Mouse (Mus musculus): ENCODE data around the gene Tmem104. TPM values are rescaled to one million over a fixed set of nuclear protein-coding genes. Genes with fewer than 3 reads are reported as not detected.
A peak's percentile ranks its signal among the peaks of the same experiment; 100 is the strongest.

Gene Tmem104
- polyA plus RNA-seq, 1 experiment from 2014 or later, result 8.4 TPM

DNA sequence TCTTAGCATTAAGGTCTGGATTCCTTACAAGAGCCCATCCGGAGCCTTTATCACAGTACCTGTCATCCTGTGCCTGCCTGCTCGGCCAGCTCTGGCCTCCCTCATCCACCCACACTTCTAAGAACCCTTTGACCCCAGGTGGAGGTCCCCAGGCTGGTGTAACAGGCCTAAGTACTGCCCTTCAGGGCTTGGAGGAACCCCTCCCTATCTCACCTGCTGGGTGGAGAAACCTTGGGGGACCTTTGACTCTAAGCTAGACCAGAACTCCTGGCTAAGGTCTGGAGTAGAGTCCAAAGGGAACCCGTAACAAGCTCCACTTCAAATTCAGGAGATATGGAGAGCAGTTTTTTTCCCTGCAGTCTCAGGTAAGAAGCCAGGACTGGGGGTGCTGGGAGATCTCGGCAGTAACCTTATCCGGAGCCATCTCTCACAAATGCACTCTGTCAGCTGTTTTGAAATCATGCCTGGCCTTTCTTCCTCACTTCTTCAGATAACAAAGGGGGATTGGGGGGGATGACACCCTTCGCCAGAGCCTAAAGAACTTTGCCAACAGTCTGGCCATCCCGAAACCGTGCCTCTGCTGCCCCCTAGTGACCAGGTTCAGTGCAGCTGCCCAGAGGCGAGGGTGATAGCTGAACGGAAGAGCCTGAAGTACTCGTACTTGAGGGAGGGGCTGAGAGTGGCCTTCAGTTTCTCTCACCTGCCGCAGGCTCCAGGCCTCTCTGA is 5.2 kb upstream of the Tmem104 start:
- Histone ChIP-seq H3K36me3 (no peaks in the 10 kb centered on the region), H3K4me3 (no peak overlapping the region), H3K27ac (ENCODE audit: poor library complexity, severe bottlenecking) (no peak overlapping the region), H3K4me1 (replicated peaks) (peaks cover 11% of the 10 kb centered on the region; the same call in 1 of the 2 replicates), H3K9me3 (replicated peaks) (no peaks in the 10 kb centered on the region), H3K4me2 (no peak overlapping the region), H3K9ac (no peak overlapping the region), H3K27me3 (replicated peaks) (no peaks in the 10 kb centered on the region; the same call in 1 of the 2 replicates)
- 16% methylated on average over 12 of the region's 12 CpGs for WGBS
- ATAC-seq (ENCODE audit: insufficient number of reproducible peaks, low FRiP score), result no peak

DNA sequence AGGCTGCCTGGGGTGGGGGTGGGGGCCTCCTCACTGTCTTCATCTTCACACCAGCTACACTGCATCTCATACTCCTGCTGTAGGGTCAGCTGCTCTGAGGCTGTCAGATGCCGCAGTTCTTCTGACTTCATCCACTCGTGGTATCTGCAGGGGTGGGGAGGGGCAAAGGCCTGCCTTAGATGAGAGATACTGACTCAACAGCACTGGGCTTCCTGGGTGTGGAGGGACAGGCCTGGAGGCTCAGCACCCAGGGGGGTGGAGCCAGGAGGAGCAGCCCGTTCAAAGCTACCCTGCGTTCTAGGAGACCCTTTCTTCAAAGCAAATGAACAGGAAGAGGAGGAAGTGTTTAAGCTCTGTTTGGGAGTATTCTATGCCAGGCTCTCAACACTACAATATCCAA is 2.3 kb upstream of the Tmem104 start:
- Histone ChIP-seq H3K36me3 (peaks cover 7% of the 10 kb centered on the region), H3K4me3 (no peak overlapping the region), H3K4me1 (replicated peaks) (peaks cover 12% of the 10 kb centered on the region), H3K27ac (ENCODE audit: poor library complexity, severe bottlenecking) (no peak overlapping the region), H3K9ac (no peak overlapping the region), H3K4me2 (no peak overlapping the region), H3K9me3 (replicated peaks) (no peaks in the 10 kb centered on the region), H3K27me3 (replicated peaks) (no peaks in the 10 kb centered on the region)
- 26% methylated on average over 4 of the region's 4 CpGs for WGBS
- ATAC-seq (ENCODE audit: insufficient number of reproducible peaks, low FRiP score), result no peak

DNA sequence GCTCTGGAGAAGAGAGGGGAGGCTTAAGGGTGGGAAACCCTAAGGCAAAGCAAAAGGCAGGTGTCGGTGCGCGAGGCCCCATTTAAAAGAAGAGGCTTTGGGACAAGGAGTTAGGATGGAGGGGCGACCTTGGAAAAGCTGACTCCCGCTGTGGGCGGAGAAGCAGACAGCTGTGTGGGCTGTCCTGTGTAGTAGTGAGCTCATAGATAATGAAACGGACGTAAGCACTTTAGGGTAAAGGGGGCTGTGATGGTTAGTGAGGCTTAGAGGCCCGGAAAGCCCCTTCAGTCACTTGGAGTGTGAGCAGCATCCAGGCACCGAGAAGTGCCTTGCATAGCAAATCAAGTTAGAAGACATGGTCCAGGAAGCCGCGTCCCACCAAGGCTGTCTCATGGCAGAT is 406 bp downstream of the Tmem104 start, which contains the start of gene Nat9:
Nat9 (minus strand) TSS at position 167 of the 400 bp plus-strand sequence.
- H3K4me1 ChIP-seq (replicated peaks), result peaks cover 17% of the 10 kb centered on the region
- ATAC-seq (ENCODE audit: insufficient number of reproducible peaks, low FRiP score), result no peak
- H3K27ac ChIP-seq (ENCODE audit: poor library complexity, severe bottlenecking), result peak within 1 kb of the TSS; percentile 74
- H3K4me3 ChIP-seq, result peak within 1 kb of the TSS; percentile 79
- WGBS, result 6% methylated on average over 12 of the region's 12 CpGs
- peaks cover 20% of the 10 kb centered on the region for H3K36me3 ChIP-seq
- no peaks in the 10 kb centered on the region for H3K27me3 ChIP-seq (replicated peaks)
- peak within 1 kb of the TSS; percentile 87 for H3K9ac ChIP-seq
- H3K4me2 ChIP-seq, result peak within 1 kb of the TSS; percentile 97
- H3K9me3 ChIP-seq (replicated peaks), result no peaks in the 10 kb centered on the region

DNA sequence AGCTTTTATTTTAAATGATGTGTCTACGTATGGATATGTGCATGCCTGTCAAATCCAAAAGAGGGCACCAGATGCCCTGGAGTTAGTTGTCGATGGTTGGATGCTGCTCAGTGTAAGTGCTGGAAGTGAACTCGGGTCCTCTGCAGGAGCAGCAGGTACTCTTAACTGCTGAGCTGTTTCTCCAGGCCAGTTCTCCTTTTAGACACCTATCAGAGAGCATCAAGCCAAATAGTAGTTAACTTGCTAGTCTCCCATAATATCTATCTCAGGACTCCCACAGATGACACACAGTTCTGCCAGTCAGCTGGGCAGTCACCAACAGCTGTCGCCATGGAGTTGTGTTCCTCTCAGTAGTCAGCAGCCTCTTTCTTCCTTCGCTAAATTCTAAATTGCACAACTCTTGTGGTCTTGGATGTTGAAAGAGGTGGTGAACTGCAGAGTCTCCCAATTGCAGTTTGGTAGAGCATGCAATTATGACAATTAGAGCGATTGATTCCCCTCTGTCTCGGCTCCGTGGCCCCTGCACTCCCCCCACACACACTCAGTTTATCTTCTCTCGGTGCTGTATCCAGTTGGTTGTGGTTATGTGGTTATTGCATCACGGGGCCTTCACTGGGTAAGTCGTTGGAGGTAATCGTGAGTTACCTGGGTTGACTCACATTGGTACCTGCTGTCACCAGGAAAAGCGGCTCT is 1.4 kb downstream of the Tmem104 start:
- no peak for ATAC-seq (ENCODE audit: insufficient number of reproducible peaks, low FRiP score)
- no peak overlapping the region for H3K27ac ChIP-seq (ENCODE audit: poor library complexity, severe bottlenecking)
- no peak overlapping the region for H3K4me3 ChIP-seq
- H3K4me1 ChIP-seq (replicated peaks), result peaks cover 17% of the 10 kb centered on the region
- WGBS, result 82% methylated on average over 13 of the region's 13 CpGs
- no peak overlapping the region for H3K9ac ChIP-seq
- no peaks in the 10 kb centered on the region for H3K27me3 ChIP-seq (replicated peaks)
- no peak overlapping the region for H3K4me2 ChIP-seq
- H3K36me3 ChIP-seq, result peaks cover 20% of the 10 kb centered on the region
- no peaks in the 10 kb centered on the region for H3K9me3 ChIP-seq (replicated peaks)

DNA sequence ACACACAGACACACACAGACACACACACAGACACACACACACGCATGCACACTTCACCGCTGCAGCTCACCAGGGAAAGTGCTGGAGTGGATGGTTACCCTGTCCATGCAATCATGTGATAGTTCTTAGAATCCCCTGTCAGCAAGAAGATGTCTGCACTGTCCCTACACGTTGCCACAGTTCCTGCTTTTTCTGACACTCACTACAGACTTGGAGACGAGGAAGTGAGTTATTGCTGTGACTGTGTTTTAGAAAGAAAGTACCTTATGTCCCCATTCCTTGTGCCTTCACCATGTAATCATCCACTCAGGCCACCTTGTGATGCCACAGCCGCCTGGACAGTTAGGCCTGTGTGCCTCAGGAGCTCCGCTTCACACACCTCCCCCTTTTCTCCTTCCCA is 2.0 kb downstream of the Tmem104 start:
- no peaks in the 10 kb centered on the region for H3K27me3 ChIP-seq (replicated peaks)
- H3K9ac ChIP-seq, result no peak overlapping the region
- no peaks in the 10 kb centered on the region for H3K9me3 ChIP-seq (replicated peaks)
- H3K36me3 ChIP-seq, result peaks cover 20% of the 10 kb centered on the region
- H3K27ac ChIP-seq (ENCODE audit: poor library complexity, severe bottlenecking), result no peak overlapping the region
- 86% methylated on average over 6 of the region's 6 CpGs for WGBS
- no peak overlapping the region for H3K4me2 ChIP-seq
- no peak overlapping the region for H3K4me3 ChIP-seq
- peaks cover 17% of the 10 kb centered on the region for H3K4me1 ChIP-seq (replicated peaks)
- no peak for ATAC-seq (ENCODE audit: insufficient number of reproducible peaks, low FRiP score)

DNA sequence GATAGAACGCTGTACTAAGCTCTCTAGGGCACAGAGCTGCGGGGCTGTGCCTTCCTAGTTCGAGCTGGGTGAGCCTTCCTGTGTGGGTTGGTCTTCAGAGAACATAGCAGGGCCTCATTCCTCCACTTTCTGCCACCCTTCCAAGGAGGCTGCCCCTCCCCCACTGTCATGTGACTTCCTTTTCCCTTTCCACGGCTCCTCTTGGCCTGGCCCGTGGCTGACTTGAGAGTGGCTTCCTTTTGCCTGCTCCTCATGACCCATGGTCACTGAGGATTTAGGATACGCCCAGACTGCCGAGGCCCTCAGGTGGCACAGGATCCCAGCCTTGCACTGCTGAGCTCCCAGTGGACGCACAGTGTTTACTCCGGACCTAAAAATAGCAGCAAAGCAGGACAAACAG is 4.9 kb downstream of the Tmem104 start:
- H3K36me3 ChIP-seq, result peaks cover 20% of the 10 kb centered on the region
- H3K9me3 ChIP-seq (replicated peaks), result no peaks in the 10 kb centered on the region
- 0 out of 2 replicates have a peak, but pooled peaks have one; percentile 15 for ATAC-seq (ENCODE audit: insufficient number of reproducible peaks, low FRiP score)
- no peak overlapping the region for H3K27ac ChIP-seq (ENCODE audit: poor library complexity, severe bottlenecking)
- no peaks in the 10 kb centered on the region for H3K27me3 ChIP-seq (replicated peaks)
- no peak overlapping the region for H3K9ac ChIP-seq
- 32% methylated on average over 9 of the region's 9 CpGs for WGBS
- H3K4me2 ChIP-seq, result no peak overlapping the region; the same call in 1 of the 2 replicates
- no peak overlapping the region for H3K4me3 ChIP-seq
- H3K4me1 ChIP-seq (replicated peaks), result peaks cover 24% of the 10 kb centered on the region

DNA sequence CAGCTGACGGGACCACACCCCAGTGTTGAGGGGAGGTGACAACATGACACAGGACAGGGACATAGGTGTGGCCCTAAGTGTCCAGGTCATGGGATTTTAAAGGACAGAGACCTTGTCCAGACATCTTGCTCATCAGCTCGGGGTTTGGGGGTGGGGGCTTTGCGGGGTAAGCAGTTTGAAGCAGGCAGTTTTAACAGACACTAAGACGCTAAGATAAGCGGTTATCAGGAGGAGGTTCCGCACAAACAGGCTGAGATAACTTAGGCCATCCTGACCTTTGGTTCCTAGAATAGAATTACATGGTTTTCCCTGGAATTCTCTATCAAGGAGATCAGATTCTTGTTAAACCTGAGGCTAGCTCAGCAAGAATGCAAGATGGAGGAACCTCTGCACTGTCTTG is 7.4 kb downstream of the Tmem104 start:
- peaks cover 22% of the 10 kb centered on the region; the same call in 1 of the 2 replicates for H3K36me3 ChIP-seq
- WGBS, result 39% methylated on average over 6 of the region's 6 CpGs
- no peaks in the 10 kb centered on the region for H3K27me3 ChIP-seq (replicated peaks)
- H3K4me3 ChIP-seq, result no peak overlapping the region
- no peak overlapping the region for H3K4me2 ChIP-seq
- no peak overlapping the region for H3K9ac ChIP-seq
- H3K4me1 ChIP-seq (replicated peaks), result peaks cover 17% of the 10 kb centered on the region
- H3K9me3 ChIP-seq (replicated peaks), result no peaks in the 10 kb centered on the region
- no peak for ATAC-seq (ENCODE audit: insufficient number of reproducible peaks, low FRiP score)
- H3K27ac ChIP-seq (ENCODE audit: poor library complexity, severe bottlenecking), result no peak overlapping the region

DNA sequence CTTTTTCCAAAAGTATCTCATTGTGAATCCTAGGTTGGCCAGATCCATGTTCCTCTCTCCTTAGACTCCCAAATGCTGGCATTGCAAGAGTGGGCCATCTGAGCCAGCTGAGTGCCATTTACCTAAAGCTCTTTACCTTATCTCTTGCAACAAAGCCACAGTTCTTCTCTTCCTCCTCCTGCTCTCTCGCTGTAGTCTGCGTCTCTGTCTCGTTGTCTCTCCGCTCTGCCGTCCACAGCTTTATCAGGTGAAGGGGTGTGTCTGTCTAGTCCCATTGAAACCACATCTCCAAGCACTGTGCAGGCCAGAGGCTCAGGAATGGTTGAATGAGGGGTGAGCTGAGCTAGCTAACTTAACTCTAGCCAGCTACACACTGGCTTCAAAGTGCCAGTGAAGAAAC is 8.6 kb downstream of the Tmem104 start:
- H3K4me3 ChIP-seq, result no peak overlapping the region
- H3K4me2 ChIP-seq, result no peak overlapping the region
- H3K27ac ChIP-seq (ENCODE audit: poor library complexity, severe bottlenecking), result no peak overlapping the region
- H3K36me3 ChIP-seq, result peaks cover 22% of the 10 kb centered on the region; the same call in 1 of the 2 replicates
- no peak for ATAC-seq (ENCODE audit: insufficient number of reproducible peaks, low FRiP score)
- no peaks in the 10 kb centered on the region for H3K27me3 ChIP-seq (replicated peaks)
- no peaks in the 10 kb centered on the region for H3K9me3 ChIP-seq (replicated peaks)
- peaks cover 17% of the 10 kb centered on the region for H3K4me1 ChIP-seq (replicated peaks)
- H3K9ac ChIP-seq, result no peak overlapping the region
- WGBS, result 8% methylated on average over 5 of the region's 5 CpGs

DNA sequence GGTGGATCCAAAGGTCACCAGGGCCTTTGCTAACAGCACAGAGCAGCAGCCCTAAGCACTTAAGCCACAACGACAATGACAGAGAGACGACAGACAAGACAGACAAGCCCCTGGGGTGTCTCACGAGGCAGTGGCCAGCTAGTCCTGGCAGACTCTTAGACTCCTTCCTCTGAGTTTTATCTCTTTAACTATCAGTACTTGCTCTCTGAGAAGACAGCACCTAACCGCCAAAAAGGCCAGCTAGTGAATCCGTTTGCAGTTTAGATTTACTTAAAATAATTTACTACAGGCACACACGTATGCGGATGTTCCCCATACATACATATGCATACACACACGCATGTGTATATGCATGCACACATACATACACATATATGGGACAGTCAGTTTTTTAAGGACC is 10.3 kb downstream of the Tmem104 start:
- H3K4me1 ChIP-seq (replicated peaks), result peaks cover 12% of the 10 kb centered on the region
- H3K9me3 ChIP-seq (replicated peaks), result no peaks in the 10 kb centered on the region
- no peak overlapping the region for H3K4me2 ChIP-seq
- H3K9ac ChIP-seq, result no peak overlapping the region
- ATAC-seq (ENCODE audit: insufficient number of reproducible peaks, low FRiP score), result no peak
- peaks cover 28% of the 10 kb centered on the region; the same call in 1 of the 2 replicates for H3K36me3 ChIP-seq
- no peak overlapping the region for H3K27ac ChIP-seq (ENCODE audit: poor library complexity, severe bottlenecking)
- WGBS, result 52% methylated on average over 8 of the region's 8 CpGs
- H3K4me3 ChIP-seq, result no peak overlapping the region
- H3K27me3 ChIP-seq (replicated peaks), result no peaks in the 10 kb centered on the region

DNA sequence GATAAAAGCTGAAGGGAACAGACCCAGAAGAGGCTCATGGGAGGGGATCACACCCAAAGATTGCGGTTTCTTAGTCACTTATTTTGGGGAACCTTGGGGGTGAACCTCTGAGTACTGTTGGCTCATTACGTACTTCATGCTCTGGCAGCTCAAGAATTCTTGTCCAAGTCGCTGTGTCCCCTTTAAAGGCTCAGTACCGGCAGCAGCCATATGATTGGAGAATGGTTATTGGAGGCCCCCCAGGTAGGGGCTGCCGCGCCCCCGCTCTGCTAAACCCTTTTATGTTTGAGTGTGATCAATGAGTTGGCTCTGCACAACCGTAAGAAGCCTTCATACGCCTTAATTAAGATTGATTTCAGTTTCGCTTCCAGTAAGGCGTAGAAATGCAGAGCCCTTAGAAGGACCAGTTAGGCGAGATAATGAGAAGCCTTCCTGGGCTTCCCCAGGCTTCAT is 11.7 kb downstream of the Tmem104 start:
- Histone ChIP-seq H3K36me3 (peaks cover 28% of the 10 kb centered on the region; the same call in 1 of the 2 replicates), H3K27me3 (replicated peaks) (no peaks in the 10 kb centered on the region), H3K4me3 (no peak overlapping the region), H3K9ac (no peak overlapping the region), H3K4me1 (replicated peaks) (peaks cover 12% of the 10 kb centered on the region), H3K4me2 (no peak overlapping the region), H3K27ac (ENCODE audit: poor library complexity, severe bottlenecking) (no peak overlapping the region), H3K9me3 (replicated peaks) (no peaks in the 10 kb centered on the region)
- ATAC-seq (ENCODE audit: insufficient number of reproducible peaks, low FRiP score), result no peak
- WGBS, result 62% methylated on average over 12 of the region's 12 CpGs

DNA sequence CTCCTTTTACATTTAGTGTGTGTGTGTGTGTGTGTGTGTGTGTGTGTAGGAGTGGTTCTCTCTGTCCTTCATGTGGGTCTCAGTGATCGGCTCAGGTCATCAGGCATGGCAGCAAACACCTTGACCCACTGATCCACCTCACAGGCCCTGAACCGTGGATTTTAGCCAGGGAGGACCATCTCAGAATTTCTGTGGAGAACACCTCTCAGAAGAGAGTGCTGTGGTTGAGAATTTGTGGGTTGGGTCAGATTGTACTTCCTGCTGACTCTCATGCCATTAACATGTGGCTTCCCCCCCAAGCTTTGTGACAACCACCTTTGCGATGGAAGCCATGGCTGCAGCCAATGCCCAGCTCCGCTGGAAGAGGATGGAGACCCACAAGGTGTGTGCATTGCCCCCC is 13.2 kb downstream of the Tmem104 start:
- peaks cover 8% of the 10 kb centered on the region for H3K4me1 ChIP-seq (replicated peaks)
- no peak for ATAC-seq (ENCODE audit: insufficient number of reproducible peaks, low FRiP score)
- no peak overlapping the region for H3K4me2 ChIP-seq
- H3K9me3 ChIP-seq (replicated peaks), result no peaks in the 10 kb centered on the region
- no peak overlapping the region for H3K27ac ChIP-seq (ENCODE audit: poor library complexity, severe bottlenecking)
- peaks cover 5% of the 10 kb centered on the region; the same call in 1 of the 2 replicates for H3K27me3 ChIP-seq (replicated peaks)
- 91% methylated on average over 4 of the region's 4 CpGs for WGBS
- no peak overlapping the region for H3K4me3 ChIP-seq
- H3K9ac ChIP-seq, result no peak overlapping the region
- H3K36me3 ChIP-seq, result peaks cover 36% of the 10 kb centered on the region
